In the genomic region with DNA sequence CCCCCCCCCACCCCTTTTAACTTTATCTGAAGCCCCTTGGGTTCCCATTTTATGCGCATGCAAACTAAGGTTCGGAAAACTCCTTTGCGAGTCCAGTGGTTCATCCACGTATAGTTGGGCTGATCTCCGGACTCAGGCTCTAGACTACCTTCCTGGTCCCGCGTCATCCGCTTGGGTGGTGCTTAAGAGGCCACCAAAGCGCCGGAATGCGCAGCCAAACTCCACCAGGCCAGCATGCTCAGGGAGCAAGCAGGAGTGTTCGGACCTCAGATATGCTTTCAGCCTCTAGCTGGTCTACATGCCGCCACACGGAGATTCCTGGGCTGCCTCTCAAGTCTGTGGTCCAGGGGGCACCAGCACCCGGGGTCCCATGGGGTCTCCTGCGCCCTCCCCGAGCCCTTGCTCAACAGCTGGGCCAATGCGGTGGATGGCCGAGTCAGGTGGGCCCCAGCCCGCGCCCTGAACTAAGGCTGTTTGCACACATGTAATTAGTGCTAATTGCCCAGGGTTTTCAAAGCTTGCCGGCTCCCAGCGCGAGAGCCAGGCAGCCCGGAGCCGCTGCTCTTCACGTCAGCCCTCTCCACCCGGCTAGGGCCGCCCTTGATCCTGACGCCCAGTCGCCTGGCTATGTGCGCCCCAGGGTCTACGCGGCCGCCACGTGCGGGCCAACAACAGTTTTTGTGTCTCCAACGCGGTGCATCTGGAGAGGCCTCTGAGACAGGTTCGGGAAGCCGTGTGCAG, we compare ENCODE assay signal across 8 mouse cellular contexts.
DNase-seq lines count a peak whose midpoint lies in the region; ATAC-seq lines count a peak whose summit lies in the region.

No protein-coding gene starts in this region.

- H3K9me3 ChIP-seq in kidney, embryonic 16.5 days (ENCODE audit: low read length), result no peaks in the 10 kb centered on the region
- no peaks in the 10 kb centered on the region for H3K9me3 ChIP-seq in limb, embryonic 10.5 days (replicated peaks)
- no peaks in the 10 kb centered on the region for H3K9me3 ChIP-seq in neural tube, embryonic 14.5 days (ENCODE audit: control insufficient read depth, low read length)

- 9% methylated on average over 41 of the region's 41 CpGs for WGBS in kidney, embryonic 16.5 days
- 3% methylated on average over 41 of the region's 41 CpGs for WGBS in limb, embryonic 10.5 days
- 2% methylated on average over 41 of the region's 41 CpGs for WGBS in neural tube, embryonic 14.5 days

- peak overlapping the region; percentile 51 for H3K9ac ChIP-seq in kidney, embryonic 16.5 days (replicated peaks; ENCODE audit: low read length)
- peak overlapping the region; percentile 42 for H3K9ac ChIP-seq in neural tube, embryonic 14.5 days (replicated peaks; ENCODE audit: low read depth, low read length)

- peak overlapping the region; percentile 23 for H3K4me3 ChIP-seq in kidney, embryonic 16.5 days (ENCODE audit: low read length)
- peak overlapping the region; percentile 39 for H3K4me3 ChIP-seq in limb, embryonic 10.5 days
- H3K4me3 ChIP-seq in neural tube, embryonic 14.5 days (ENCODE audit: low read depth, low read length), result peak overlapping the region; percentile 28

- H3K4me1 ChIP-seq in kidney, embryonic 16.5 days (ENCODE audit: insufficient read depth, low read length), result peaks cover 17% of the 10 kb centered on the region
- peaks cover 35% of the 10 kb centered on the region for H3K4me1 ChIP-seq in limb, embryonic 10.5 days
- H3K4me1 ChIP-seq in neural tube, embryonic 14.5 days (ENCODE audit: control insufficient read depth, insufficient read depth, low read length), result peaks cover 7% of the 10 kb centered on the region

- ATAC-seq in kidney, embryonic 16.5 days (ENCODE audit: low FRiP score, low TSS enrichment), result peak; percentile 20
- ATAC-seq in neural tube, embryonic 14.5 days (ENCODE audit: low read depth), result peak; percentile 69
- no peak for ATAC-seq in erythroid progenitor cell, adult 5-6 weeks (replicated peaks; ENCODE audit: low FRiP score, poor library complexity, severe bottlenecking)
- ATAC-seq in frontal cortex, adult (ENCODE audit: low TSS enrichment), result no peak

- DNase-seq in kidney, adult 8-10 months, result no peak
- peak; percentile 62 for DNase-seq in embryo, embryonic 9.5 days (ENCODE audit: extremely low spot score)
- peak; percentile 68 for DNase-seq in limb, embryonic 10.5 days (ENCODE audit: low spot score)
- no peak for DNase-seq in spleen, postnatal 36 days (ENCODE audit: low spot score in 2 of 2)

- no peak overlapping the region for H3K27ac ChIP-seq in kidney, embryonic 16.5 days (ENCODE audit: low read length)
- H3K27ac ChIP-seq in limb, embryonic 10.5 days, result peak overlapping the region; percentile 66
- no peak overlapping the region for H3K27ac ChIP-seq in neural tube, embryonic 14.5 days (ENCODE audit: low read depth, low read length)

- H3K4me2 ChIP-seq in kidney, embryonic 16.5 days (replicated peaks; ENCODE audit: low read depth, low read length), result peak overlapping the region; percentile 42
- peak overlapping the region; percentile 51 for H3K4me2 ChIP-seq in neural tube, embryonic 14.5 days (ENCODE audit: low read depth, low read length)

- no peaks in the 10 kb centered on the region for H3K36me3 ChIP-seq in kidney, embryonic 16.5 days (ENCODE audit: insufficient read depth, low read length)
- no peaks in the 10 kb centered on the region for H3K36me3 ChIP-seq in limb, embryonic 10.5 days
- no peaks in the 10 kb centered on the region for H3K36me3 ChIP-seq in neural tube, embryonic 14.5 days (ENCODE audit: control insufficient read depth, insufficient read depth, low read length)

- peaks cover 32% of the 10 kb centered on the region for H3K27me3 ChIP-seq in kidney, embryonic 16.5 days (ENCODE audit: insufficient read depth, low read length)
- H3K27me3 ChIP-seq in limb, embryonic 10.5 days (ENCODE audit: low read depth, poor library complexity, severe bottlenecking), result peaks cover 98% of the 10 kb centered on the region
- peaks cover 30% of the 10 kb centered on the region for H3K27me3 ChIP-seq in neural tube, embryonic 14.5 days (ENCODE audit: control insufficient read depth, insufficient read depth, low read length)

Comparison
In these comparisons a context has a peak if more than half of its experiments do, and no peak if none do; other contexts are left out.
1. ATAC-seq: peak in kidney, embryonic 16.5 days (single experiment) and neural tube, embryonic 14.5 days (single experiment); none in erythroid progenitor cell, adult 5-6 weeks (single experiment) and frontal cortex, adult (single experiment).
2. DNase-seq: peak in embryo, embryonic 9.5 days (single experiment) and limb, embryonic 10.5 days (single experiment); none in kidney, adult 8-10 months (0 of 2) and spleen, postnatal 36 days (0 of 2).
3. Peak in every context shown above with its lines, with median percentiles within 50 percentile points of each other: H3K4me3 ChIP-seq.